Mouse (Mus musculus) neutrophil, adult 59 days (primary cell): Measurements from ENCODE around the gene Vmn1r181. TPM values are rescaled to one million over a fixed set of nuclear protein-coding genes. Genes with fewer than 3 reads are reported as not detected.

ENCODE experiments used
- total RNA-seq, 2 experiments: library from RNA; stranded (reverse); gene quantifications; 1 replicate in 1 of 2; 2 replicates in 1 of 2; pipeline ENCODE4 v1.2.4; 2023

Vmn1r181 gene
- total RNA-seq = not detected

DNA sequence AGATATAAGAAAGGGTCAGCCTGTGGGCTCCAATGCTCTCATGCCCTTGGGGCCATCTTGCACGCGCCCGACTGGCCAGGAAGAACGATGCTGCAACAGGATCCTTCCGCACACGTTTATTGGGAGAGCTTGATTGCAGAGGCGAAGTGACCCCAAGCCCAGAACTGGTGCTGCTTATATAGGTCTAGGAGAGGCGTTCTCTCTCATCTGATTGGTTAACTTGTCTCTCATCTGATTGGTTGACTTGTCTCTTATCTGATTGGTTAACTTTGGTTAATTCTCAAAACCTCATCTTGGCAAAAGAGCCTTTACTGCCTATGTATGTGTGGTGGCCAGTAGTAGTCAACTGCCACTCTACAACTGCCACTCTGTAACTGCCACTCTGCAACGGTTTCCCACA is at the start of gene Vmn1r181:
Gene Vmn1r181 (plus strand): TSS at position 301 of the 400 bp plus-strand sequence.

DNA sequence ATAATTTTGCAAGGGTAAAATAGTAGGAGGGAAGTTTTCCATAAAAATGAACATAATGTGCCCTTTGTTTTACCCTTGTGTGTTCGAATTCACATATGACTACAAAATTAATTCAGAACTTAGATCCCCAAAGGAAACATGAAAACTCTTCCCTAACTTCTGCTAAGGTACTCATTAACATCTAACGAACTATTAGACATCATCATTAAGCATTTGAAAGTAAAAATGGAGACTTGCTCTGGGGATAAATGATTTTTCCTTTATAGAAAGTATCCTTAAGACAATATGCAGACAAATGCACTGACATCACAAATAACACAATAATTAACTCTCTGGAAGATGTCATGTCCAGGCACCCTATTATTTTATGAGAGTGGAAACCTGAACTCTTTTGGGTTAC is 47.7 kb upstream of the Vmn1r181 start, which contains the start of gene Vmn1r179:
Gene Vmn1r179 (plus strand): TSS at position 301 of the 400 bp plus-strand sequence.

GRCm38 (mm10) chr7:23950332-23950731 is 24.1 kb upstream of the Vmn1r181 start, which contains the start of gene Vmn1r180:
Gene Vmn1r180 (plus strand): TSS chr7:23950632.

GRCm38 (mm10) chr7:24001391-24001790 is 27.0 kb downstream of the Vmn1r181 start, which contains the start of gene V1rd19:
Gene V1rd19 (plus strand): TSS chr7:24001691.

Other genes starting within 250 kb of the Vmn1r181 start
- gene Vmn1r174, start 222.3 kb upstream of the Vmn1r181 start, total RNA-seq = not detected
- not detected for gene Vmn1r175, start 164.0 kb upstream of the Vmn1r181 start, total RNA-seq
- not detected for gene Vmn1r176, start 137.2 kb upstream of the Vmn1r181 start, total RNA-seq
- not detected for gene Vmn1r177, start 108.2 kb upstream of the Vmn1r181 start, total RNA-seq
- not detected for gene Vmn1r178, start 82.6 kb upstream of the Vmn1r181 start, total RNA-seq
- gene Vmn1r179, start 47.6 kb upstream of the Vmn1r181 start, total RNA-seq = not detected
- gene Vmn1r180, start 24.0 kb upstream of the Vmn1r181 start, total RNA-seq = not detected
- gene V1rd19, start 27.1 kb downstream of the Vmn1r181 start, total RNA-seq = not detected
- not detected for gene Vmn1r183, start 78.6 kb downstream of the Vmn1r181 start, total RNA-seq
- 10 to 100 TPM; 14.4 to 16.3 TPM for gene Zfp180, start 107.3 kb downstream of the Vmn1r181 start, total RNA-seq
- 1 to 10 TPM; 1.2 to 1.6 TPM for gene Zfp112, start 137.7 kb downstream of the Vmn1r181 start, total RNA-seq
- 1 to 10 TPM; 2.8 to 4.7 TPM for gene Zfp235, start 159.6 kb downstream of the Vmn1r181 start, total RNA-seq
- under 1 TPM; 0.29 to 0.33 TPM for gene Zfp114, start 200.4 kb downstream of the Vmn1r181 start, total RNA-seq
- gene Zfp111, start 236.8 kb downstream of the Vmn1r181 start, total RNA-seq = 1 to 10 TPM; 2.9 to 3.2 TPM